Mouse (Mus musculus) bone marrow, adult 2 months (tissue): Measurements from ENCODE around the gene Lman2. TPM values are rescaled to one million over a fixed set of nuclear protein-coding genes. Genes with fewer than 3 reads are reported as not detected.

Source experiments
- H3K27ac ChIP-seq: fragments of 200-500 bp; 2 replicates; pipeline ENCODE4 v1.5.1; 2012; ENCODE audit warnings: low read depth, mild to moderate bottlenecking, control low read depth, inconsistent platforms, low read length; ENCODE audit not compliant: control insufficient read depth, poor library complexity, insufficient read depth
- H3K4me1 ChIP-seq: fragments of 200-500 bp; 2 replicates; pipeline ENCODE4 v1.6.1; 2011; ENCODE audit warnings: low read length; ENCODE audit not compliant: control insufficient read depth, insufficient read depth
- H3K4me3 ChIP-seq: fragments of 200-500 bp; replicated peaks from 2 replicates; pipeline ENCODE3; 2011; ENCODE audit warnings: mild to moderate bottlenecking, low read depth, low read length, control low read depth; ENCODE audit not compliant: control insufficient read depth
- CTCF ChIP-seq: fragments of 200-500 bp; IDR thresholded peaks from 2 replicates; pipeline ENCODE4 v1.5.1; 2011; ENCODE audit warnings: low read length, control low read depth; ENCODE audit not compliant: control insufficient read depth, insufficient read depth
- POLR2A ChIP-seq: fragments of 200-500 bp; IDR thresholded peaks from 2 replicates; pipeline ENCODE4 v1.6.1; 2011; ENCODE audit warnings: low read depth, mild to moderate bottlenecking, control low read depth, low read length, borderline replicate concordance; ENCODE audit not compliant: control insufficient read depth
- WGBS: fragments of 180-500 bp; shearing (Covaris S2); methylation state at CpG from one replicate; pipeline ENCODE4 v1.1.7; 2018; 5-methylcytosine and 5-hydroxymethylcytosine counted together
- polyA plus RNA-seq: library from polyadenylated mRNA; stranded (reverse); fragments of >200 nt; gene quantifications from 2 replicates; pipeline ENCODE4 v1.2.4, GENCODE M21; 2011; ENCODE audit warnings: low replicate concordance; ENCODE audit not compliant: missing spikeins, insufficient read depth, insufficient read length

The Lman2 gene
- polyA plus RNA-seq, 1 experiment: 50.1 TPM

GRCm38 (mm10) chr13:55327633-55328032, 35.0 kb downstream of the Lman2 start:
- Histone ChIP-seq H3K27ac (no peak overlapping the region), H3K4me3 (peak overlapping the region; percentile 64), H3K4me1 (peaks cover 3% of the 10 kb centered on the region)
- 1% methylated on average over 8 of the region's 8 CpGs for WGBS
- TF ChIP-seq CTCF (peak; percentile 98), POLR2A (no peak)

DNA sequence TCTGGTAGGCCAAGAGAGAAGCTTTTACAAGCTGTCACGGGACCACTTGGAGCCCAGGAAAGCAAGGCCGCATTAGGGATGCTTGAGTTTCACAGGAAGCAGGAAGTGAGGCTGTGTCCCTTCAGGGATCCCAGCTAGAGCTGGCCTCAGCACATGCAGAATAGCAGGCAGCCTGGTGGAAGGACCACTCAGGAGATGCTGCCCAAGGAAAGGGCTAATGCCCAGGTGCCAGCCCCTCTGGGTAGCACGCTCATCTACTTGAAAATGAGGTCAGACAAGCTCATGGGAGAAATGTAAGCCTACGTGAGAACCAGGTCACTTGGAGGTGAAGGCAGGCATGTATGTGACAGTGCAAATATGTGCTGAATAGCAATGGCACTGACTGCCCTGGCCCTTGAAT, 35.4 kb downstream of the Lman2 start:
- WGBS: 82% methylated on average over 4 of the region's 4 CpGs
- H3K4me3 ChIP-seq: peak overlapping the region; percentile 16
- no peak overlapping the region for H3K27ac ChIP-seq
- H3K4me1 ChIP-seq: peaks cover 3% of the 10 kb centered on the region
- no peak for TF ChIP-seq CTCF

GRCm38 (mm10) chr13:55325596-55325995, 37.0 kb downstream of the Lman2 start:
- Histone ChIP-seq H3K4me1 (peaks cover 3% of the 10 kb centered on the region), H3K4me3 (no peak overlapping the region)

DNA sequence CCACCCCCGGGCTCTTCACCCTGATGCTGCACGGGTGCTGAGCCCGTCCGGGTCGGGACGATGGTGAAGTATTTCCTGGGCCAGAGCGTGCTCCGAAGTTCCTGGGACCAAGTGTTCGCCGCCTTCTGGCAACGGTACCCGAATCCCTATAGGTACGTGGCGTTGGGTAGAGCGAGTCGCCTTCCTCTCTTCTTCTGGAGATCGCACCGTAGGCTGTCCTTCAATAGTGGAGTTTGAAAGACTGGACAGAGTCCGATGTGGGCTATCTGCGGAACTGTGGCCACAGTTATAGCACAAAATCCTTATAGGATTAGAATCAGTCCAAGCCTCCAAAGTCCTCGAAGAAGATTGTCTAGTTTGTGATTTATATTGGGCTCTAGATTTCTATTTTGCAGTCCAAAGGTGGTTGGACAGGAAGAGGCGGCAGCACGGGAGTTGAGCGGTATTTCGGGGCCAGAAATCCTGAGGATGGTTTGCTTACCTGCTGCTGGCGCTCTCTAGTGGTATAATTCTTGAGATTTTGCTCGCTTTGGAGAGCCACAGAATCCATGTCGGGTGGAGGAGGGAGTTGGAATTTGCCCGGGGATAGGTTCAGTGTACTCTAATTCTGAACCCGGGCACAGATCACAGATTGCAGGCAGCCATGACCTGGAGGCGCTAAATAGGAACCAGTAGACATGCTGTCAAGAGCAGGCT, 40.3 kb downstream of the Lman2 start:
- Histone ChIP-seq H3K4me3 (peak overlapping the region; percentile 97), H3K27ac (peak overlapping the region; percentile 82), H3K4me1 (peaks cover 9% of the 10 kb centered on the region)
- TF ChIP-seq POLR2A (no peak), CTCF (peak; percentile 41; the same call in 1 of the 2 replicates)
- under 1% methylated on average over 31 of the region's 31 CpGs for whole genome bisulfite sequencing

More at GRCm38 (mm10) chr13:55325596-55325995, 37.0 kb downstream of the Lman2 start:
- H3K27ac ChIP-seq: no peak overlapping the region
- TF ChIP-seq CTCF (no peak), POLR2A (no peak)
- 89% methylated on average over 11 of the region's 11 CpGs for WGBS

DNA sequence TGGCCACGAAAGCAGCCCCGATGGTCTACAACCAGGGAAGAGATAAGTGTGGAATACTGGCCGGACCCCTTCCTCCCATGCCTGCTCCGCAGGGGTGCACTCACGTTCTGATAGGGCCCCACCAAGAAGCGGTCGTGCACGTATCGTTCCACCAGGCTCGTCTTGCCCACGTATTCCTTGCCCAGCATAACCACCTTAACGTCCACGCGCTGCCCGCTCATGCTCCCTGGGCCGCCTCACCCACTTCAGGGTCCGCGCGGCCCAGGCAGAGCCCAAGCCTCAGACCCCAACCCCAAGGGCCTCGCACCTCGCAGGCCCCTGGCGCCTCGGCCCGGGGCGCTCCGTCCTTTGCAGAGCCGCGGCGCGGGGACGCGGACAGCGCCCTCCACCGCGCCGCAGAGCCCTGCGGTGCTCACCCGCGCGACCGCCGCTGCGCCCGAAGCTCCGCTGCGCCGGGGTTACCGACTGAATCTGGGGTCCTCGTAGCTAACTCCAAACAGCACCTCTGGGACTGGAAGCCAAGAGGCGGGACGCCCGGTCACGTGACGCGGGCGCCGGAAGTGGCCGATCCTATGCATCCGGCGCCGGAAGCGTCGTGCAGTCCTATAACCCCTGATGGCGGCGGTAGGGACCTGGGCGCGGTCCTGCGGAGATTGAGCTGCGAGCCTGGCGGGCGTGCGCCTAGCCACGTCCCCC, 41.0 kb downstream of the Lman2 start, which contains the start of gene Rab24:
Rab24 (minus strand) TSS at position 513 of the 696 bp plus-strand sequence.
- peaks cover 11% of the 10 kb centered on the region for H3K4me1 ChIP-seq
- under 1% methylated on average over 73 of the region's 73 CpGs for WGBS
- peak within 1 kb of the TSS; percentile 97 for H3K4me3 ChIP-seq
- peak within 1 kb of the TSS; percentile 82 for H3K27ac ChIP-seq
- TF ChIP-seq POLR2A (peak; percentile 70; the same call in 1 of the 2 replicates), CTCF (no peak)

- Histone ChIP-seq H3K4me1 (peaks cover 11% of the 10 kb centered on the region), H3K27ac (no peak within 1 kb of the TSS; the same call in 1 of the 2 replicates), H3K4me3 (peak within 1 kb of the TSS; percentile 97)
- WGBS: 73% methylated on average over 4 of the region's 4 CpGs
- TF ChIP-seq POLR2A (no peak), CTCF (no peak)
Observed at GRCm38 (mm10) chr13:55319931-55320533, 42.6 kb downstream of the Lman2 start, which contains the start of gene Prelid1. Gene Prelid1 (plus strand): TSS chr13:55320500.

DNA sequence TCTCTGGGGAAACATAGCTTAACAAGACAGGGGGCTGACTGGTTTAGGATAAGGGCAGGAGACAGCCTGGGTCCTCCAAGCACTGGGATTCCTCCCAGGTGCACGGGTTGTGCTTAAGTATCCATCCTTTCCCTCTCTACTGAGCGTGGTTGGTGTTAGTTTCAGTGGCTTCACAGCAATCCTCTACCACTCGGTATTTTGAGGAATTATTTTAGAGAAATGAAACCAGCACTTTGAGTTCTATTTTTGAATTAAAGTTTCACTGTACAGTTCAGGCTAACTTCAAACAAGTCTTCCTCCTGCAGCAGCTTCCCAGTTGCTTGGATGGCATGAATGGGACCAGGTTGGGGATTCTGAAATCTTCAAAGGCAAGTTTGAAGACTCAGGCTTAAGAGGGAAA, 44.2 kb downstream of the Lman2 start:
- no peak for TF ChIP-seq POLR2A
- peak overlapping the region; percentile 55; the same call in 1 of the 2 replicates for H3K27ac ChIP-seq
- peaks cover 11% of the 10 kb centered on the region for H3K4me1 ChIP-seq
- WGBS: 24% methylated on average over 3 of the region's 3 CpGs
- no peak overlapping the region for H3K4me3 ChIP-seq

DNA sequence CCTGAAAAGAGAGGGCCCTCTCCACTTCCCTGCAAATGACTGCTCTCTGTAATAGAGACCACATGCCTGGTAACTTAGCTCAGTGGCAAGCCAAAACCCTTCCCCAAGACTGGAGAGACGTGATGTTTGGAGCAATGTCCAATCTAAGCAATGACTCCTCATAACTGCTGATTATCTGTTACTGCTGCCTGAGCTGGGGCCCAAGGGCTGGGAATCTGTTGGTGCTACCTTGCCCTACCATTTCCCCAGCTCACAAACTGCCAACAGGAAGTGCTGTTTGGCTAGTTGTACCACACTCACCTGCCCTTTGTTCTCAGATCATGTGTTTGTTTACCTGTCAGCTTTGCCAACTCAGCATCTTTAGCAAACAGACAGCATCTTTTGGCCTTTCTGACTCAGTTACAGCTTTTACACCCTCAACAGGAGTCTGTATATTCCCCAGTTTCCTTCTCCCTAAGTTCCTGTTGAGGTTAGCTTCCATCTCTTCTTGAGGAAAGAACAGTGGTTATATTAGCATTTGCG, 47.6 kb downstream of the Lman2 start:
- H3K4me1 ChIP-seq: peaks cover 9% of the 10 kb centered on the region; the same call in 1 of the 2 replicates
- no peak overlapping the region for H3K4me3 ChIP-seq
- TF ChIP-seq CTCF: no peak
- no peak for TF ChIP-seq POLR2A
- 78% methylated on average over 2 of the region's 2 CpGs for WGBS
- no peak overlapping the region for H3K27ac ChIP-seq
